Mouse (Mus musculus): Measurements from ENCODE around the gene Sppl3.

Gene Sppl3

GRCm38 (mm10) chr5:115127421-115128179, 116.7 kb downstream of the Sppl3 start:
- DNase-seq, result peak; percentile 34 to 43

- DNase-seq, result no peak
Measured at GRCm38 (mm10) chr5:115129328-115129727, 118.4 kb downstream of the Sppl3 start.

- DNase-seq, result no peak
Measured at GRCm38 (mm10) chr5:115132465-115132864, 121.5 kb downstream of the Sppl3 start.

GRCm38 (mm10) chr5:115133358-115134066, 122.6 kb downstream of the Sppl3 start:
- DNase-seq, result no peak

- peak; percentile 84 to 90 for DNase-seq
Measured at GRCm38 (mm10) chr5:115134234-115135165, 123.6 kb downstream of the Sppl3 start, which contains the start of gene Unc119b. Unc119b (minus strand) TSS chr5:115134975.

GRCm38 (mm10) chr5:115139124-115139523, 128.2 kb downstream of the Sppl3 start:
- no peak for DNase-seq

- no peak for DNase-seq
Measured at GRCm38 (mm10) chr5:115140726-115141125, 129.8 kb downstream of the Sppl3 start.

GRCm38 (mm10) chr5:115142166-115142697, 131.3 kb downstream of the Sppl3 start:
- DNase-seq, result no peak

GRCm38 (mm10) chr5:115143552-115143951, 132.6 kb downstream of the Sppl3 start:
- peak; percentile 43 to 45 for DNase-seq

GRCm38 (mm10) chr5:115144471-115144870, 133.5 kb downstream of the Sppl3 start:
- no peak for DNase-seq

- no peak for DNase-seq
Measured at GRCm38 (mm10) chr5:115145253-115145968, 134.5 kb downstream of the Sppl3 start.

- DNase-seq, result no peak
Measured at GRCm38 (mm10) chr5:115145976-115146746, 135.2 kb downstream of the Sppl3 start.

GRCm38 (mm10) chr5:115146747-115147130, 135.8 kb downstream of the Sppl3 start:
- no peak for DNase-seq

- DNase-seq, result no peak
Measured at GRCm38 (mm10) chr5:115147388-115147787, 136.5 kb downstream of the Sppl3 start.

GRCm38 (mm10) chr5:115148378-115148777, 137.4 kb downstream of the Sppl3 start:
- no peak for DNase-seq

Data from cerebellum, postnatal 36 days (tissue).